Mouse (Mus musculus): ENCODE measurements around the gene 9630041A04Rik.

DNA sequence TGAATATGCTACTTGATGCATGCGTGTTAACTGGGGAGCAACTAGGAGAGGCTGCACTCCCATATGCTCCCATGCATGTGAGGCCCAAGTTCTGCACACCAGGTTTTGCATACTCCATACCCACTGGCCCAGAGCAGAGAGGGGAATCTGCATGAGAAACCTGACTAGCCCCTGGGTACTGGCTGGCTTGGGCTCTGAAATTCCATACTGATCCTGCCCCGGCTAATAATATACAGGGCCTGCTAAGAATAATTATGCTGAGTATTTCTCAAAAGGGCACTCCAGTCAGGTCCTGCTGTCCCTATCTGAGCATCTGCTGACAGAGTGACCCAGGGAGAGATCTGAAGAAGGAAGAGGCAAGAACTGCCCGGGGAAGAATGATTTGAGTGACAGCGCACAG lies 92.9 kb downstream of the 9630041A04Rik start:
- no peak for TF ChIP-seq CTCF (IDR thresholded peaks at IDR 0.05; ENCODE audit: low read depth)
- TF ChIP-seq EP300 (optimal IDR thresholded peaks at IDR 0.05): no peak
